Mouse (Mus musculus): Measurements from ENCODE around the gene Nudt9. TPM values are rescaled to one million over a fixed set of nuclear protein-coding genes. Genes with fewer than 3 reads are reported as not detected.

The Nudt9 gene
- 10 to 100 TPM; 30.2 TPM for total RNA-seq (2023)

GRCm38 (mm10) chr5:104046256-104047199 lies at the start of gene Nudt9:
Nudt9 (plus strand) TSS chr5:104046306.

GRCm38 (mm10) chr5:104021597-104022378 lies 24.3 kb upstream of the Nudt9 start, which contains the start of gene Hsd17b11:
Hsd17b11 (minus strand) TSS chr5:104021919.

GRCm38 (mm10) chr5:104077508-104077907 lies 31.4 kb downstream of the Nudt9 start, which contains the start of gene Gm17660:
Gm17660 (minus strand) TSS chr5:104077608.

GRCm38 (mm10) chr5:104113491-104114172 lies 67.5 kb downstream of the Nudt9 start, which contains the start of gene Sparcl1:
Sparcl1 (minus strand) TSS chr5:104113733.

Other genes starting within 250 kb of the Nudt9 start
- gene Klhl8, start 135.0 kb upstream of the Nudt9 start, total RNA-seq (2023), result 1 to 10 TPM; 3.2 to 3.7 TPM
- not detected for gene Hsd17b13, start 68.9 kb upstream of the Nudt9 start, total RNA-seq (2023)
- 100 to 1,000 TPM; 140 to 154 TPM for gene Hsd17b11, start 24.4 kb upstream of the Nudt9 start, total RNA-seq (2023)
- gene Gm17660, start 31.3 kb downstream of the Nudt9 start, total RNA-seq (2023), result not detected
- not detected for gene Sparcl1, start 67.4 kb downstream of the Nudt9 start, total RNA-seq (2023)
- not detected for gene Dspp, start 124.4 kb downstream of the Nudt9 start, total RNA-seq (2023)
- gene Dmp1, start 156.3 kb downstream of the Nudt9 start, total RNA-seq (2023), result not detected

Data from monocyte, adult 59 days (primary cell).